Mouse (Mus musculus): ENCODE results near the gene Gm49387. TPM values are rescaled to one million over a fixed set of nuclear protein-coding genes. Genes with fewer than 3 reads are reported as not detected.

Gene Gm49387
- polyA plus RNA-seq, 1 experiment from 2014 or later, result 0.74 TPM

DNA sequence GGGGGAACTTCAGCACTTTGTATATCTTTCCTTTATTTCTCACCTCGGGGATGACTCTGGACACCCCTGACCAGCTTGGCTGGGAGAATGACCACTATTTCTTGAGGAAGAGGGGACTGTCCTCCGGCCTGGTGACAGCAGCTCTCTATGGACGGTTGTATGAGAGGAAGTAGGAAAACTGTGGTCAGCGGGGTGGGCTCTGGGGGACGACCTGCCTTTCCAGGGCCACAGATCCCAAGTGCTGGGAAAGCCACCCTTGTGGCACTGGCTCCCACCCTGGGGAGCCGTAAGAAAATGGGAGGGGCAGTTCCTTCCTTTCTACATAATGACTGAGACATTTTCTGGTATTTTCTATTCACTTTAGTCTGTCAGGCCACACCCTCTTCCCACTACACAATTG lies 27.1 kb upstream of the Gm49387 start:
- Histone ChIP-seq H3K4me1 (peaks cover 31% of the 10 kb centered on the region), H3K4me3 (no peak overlapping the region), H3K36me3 (peaks cover 13% of the 10 kb centered on the region), H3K27me3 (ENCODE audit: insufficient read depth, poor library complexity, severe bottlenecking) (no peaks in the 10 kb centered on the region), H3K27ac (no peak overlapping the region), H3K9me3 (no peaks in the 10 kb centered on the region)
- 69% methylated on average over 6 of the region's 6 CpGs for WGBS
- DNase-seq (ENCODE audit: low spot score), result peak; percentile 63

DNA sequence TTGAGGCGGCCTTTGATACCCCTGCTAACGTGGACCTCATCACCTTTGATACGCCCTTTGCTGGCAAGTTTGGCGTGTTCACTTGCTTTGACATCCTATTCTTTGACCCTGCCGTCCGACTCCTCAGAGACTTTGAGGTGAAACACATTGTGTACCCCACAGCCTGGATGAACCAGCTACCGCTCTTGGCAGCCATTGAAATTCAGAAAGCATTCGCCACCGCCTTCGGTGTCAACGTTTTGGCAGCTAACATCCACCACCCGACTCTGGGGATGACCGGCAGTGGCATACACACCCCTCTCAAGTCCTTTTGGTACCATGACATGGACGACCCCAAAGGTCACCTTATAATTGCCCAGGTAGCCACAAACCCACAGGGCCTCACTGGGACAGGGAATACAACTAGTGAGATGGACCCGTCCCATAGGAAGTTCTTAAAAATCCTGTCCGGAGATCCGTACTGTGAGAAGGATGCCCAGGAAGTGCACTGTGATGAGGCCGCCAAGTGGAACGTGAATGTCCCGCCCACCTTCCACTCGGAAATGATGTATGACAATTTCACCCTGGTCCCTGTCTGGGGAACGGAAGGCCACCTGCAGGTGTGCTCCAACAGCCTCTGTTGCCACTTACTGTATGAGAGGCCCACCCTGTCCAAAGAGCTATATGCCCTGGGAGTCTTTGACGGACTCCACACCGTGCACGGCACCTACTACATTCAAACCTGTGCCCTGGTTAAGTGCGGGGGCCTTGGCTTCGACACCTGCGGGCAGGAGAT lies 26.4 kb upstream of the Gm49387 start:
- DNase-seq (ENCODE audit: low spot score), result peak; percentile 70
- Histone ChIP-seq H3K4me1 (peaks cover 37% of the 10 kb centered on the region), H3K27ac (no peak overlapping the region), H3K9me3 (no peaks in the 10 kb centered on the region), H3K27me3 (ENCODE audit: insufficient read depth, poor library complexity, severe bottlenecking) (no peaks in the 10 kb centered on the region), H3K4me3 (no peak overlapping the region), H3K36me3 (peaks cover 13% of the 10 kb centered on the region)
- 94% methylated on average over 28 of the region's 28 CpGs for whole genome bisulfite sequencing

DNA sequence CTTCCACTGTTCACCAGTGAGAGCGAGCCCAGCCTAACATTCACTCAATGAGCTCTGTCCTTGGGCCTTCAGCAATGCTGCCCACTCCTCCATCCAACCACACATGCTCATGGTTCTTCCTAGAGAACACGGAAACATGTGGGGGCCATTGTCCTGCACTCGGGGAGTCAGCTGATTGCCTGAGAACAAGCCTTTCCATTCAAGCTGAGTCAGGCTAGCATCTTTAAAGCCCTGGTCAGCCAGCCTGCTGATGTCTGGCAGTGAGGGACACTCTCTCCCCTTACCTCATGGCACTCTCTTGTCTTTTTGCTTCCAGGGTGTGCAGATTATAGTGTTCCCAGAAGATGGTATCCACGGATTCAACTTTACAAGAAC lies 24.9 kb upstream of the Gm49387 start:
- Histone ChIP-seq H3K36me3 (peaks cover 13% of the 10 kb centered on the region), H3K4me1 (peaks cover 51% of the 10 kb centered on the region), H3K27ac (0 out of 2 replicates have a peak overlapping the region, but pooled peaks have one; percentile 30), H3K27me3 (ENCODE audit: insufficient read depth, poor library complexity, severe bottlenecking) (no peaks in the 10 kb centered on the region), H3K4me3 (no peak overlapping the region), H3K9me3 (no peaks in the 10 kb centered on the region)
- peak; percentile 35 for DNase-seq (ENCODE audit: low spot score)
- WGBS, result 73% methylated on average over 4 of the region's 4 CpGs

GRCm38 (mm10) chr14:31664903-31665565 lies 24.4 kb upstream of the Gm49387 start:
- no peaks in the 10 kb centered on the region for H3K9me3 ChIP-seq
- H3K27ac ChIP-seq, result 0 out of 2 replicates have a peak overlapping the region, but pooled peaks have one; percentile 30
- H3K27me3 ChIP-seq (ENCODE audit: insufficient read depth, poor library complexity, severe bottlenecking), result no peaks in the 10 kb centered on the region
- peak; percentile 64 for DNase-seq (ENCODE audit: low spot score)
- WGBS, result 71% methylated on average over 12 of the region's 12 CpGs
- no peak overlapping the region for H3K4me3 ChIP-seq
- peaks cover 13% of the 10 kb centered on the region for H3K36me3 ChIP-seq
- H3K4me1 ChIP-seq, result peaks cover 56% of the 10 kb centered on the region

DNA sequence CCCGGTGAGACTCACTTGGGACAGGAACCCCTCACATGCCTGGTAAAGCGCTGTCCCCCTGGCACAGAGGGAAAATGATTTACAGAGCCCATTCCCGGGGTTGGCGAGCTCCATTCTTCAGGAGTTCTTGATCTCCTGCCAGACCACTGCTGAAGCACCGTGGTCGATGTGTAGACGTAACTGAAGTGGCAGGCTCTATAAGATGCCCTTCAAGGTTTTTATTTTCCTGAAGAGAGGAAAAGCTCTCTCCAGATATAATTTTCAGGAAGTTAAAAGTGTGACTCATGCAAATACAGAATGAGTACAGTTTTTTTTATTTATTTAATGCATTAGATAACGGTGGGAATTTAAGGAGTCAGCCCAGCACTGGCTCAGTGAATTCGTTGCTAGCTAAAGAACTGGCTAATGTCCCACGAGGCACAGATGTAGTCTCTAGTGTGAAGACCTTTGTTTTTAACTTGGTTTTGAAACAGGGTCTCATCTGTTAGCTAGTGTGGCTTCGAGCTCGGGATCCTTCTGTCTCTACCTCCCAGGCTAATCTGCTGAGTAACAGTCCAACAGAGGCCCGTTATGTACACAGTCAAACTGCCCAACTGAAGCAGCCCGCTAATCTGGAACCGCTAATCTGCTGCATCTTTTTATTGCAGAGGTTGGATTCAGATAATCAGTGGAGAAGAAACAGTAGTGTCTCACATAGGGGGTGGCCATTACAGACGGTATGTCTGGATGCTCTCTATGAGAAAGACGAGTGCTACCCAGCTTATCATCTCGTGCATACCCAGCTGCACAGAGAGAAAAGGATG lies 23.6 kb upstream of the Gm49387 start:
- DNase-seq (ENCODE audit: low spot score), result peak; percentile 72
- Histone ChIP-seq H3K9me3 (no peaks in the 10 kb centered on the region), H3K27me3 (ENCODE audit: insufficient read depth, poor library complexity, severe bottlenecking) (no peaks in the 10 kb centered on the region), H3K4me1 (peaks cover 58% of the 10 kb centered on the region), H3K27ac (peak overlapping the region; percentile 94), H3K36me3 (peaks cover 13% of the 10 kb centered on the region), H3K4me3 (no peak overlapping the region)
- 74% methylated on average over 18 of the region's 18 CpGs for WGBS

- WGBS, result 86% methylated on average over 13 of the region's 13 CpGs
- Histone ChIP-seq H3K36me3 (peaks cover 13% of the 10 kb centered on the region), H3K4me1 (peaks cover 62% of the 10 kb centered on the region), H3K4me3 (no peak overlapping the region), H3K9me3 (no peaks in the 10 kb centered on the region), H3K27ac (peak overlapping the region; percentile 94), H3K27me3 (ENCODE audit: insufficient read depth, poor library complexity, severe bottlenecking) (no peaks in the 10 kb centered on the region)
- DNase-seq (ENCODE audit: low spot score), result peak; percentile 75
These were observed 22.9 kb upstream of the Gm49387 start for GRCm38 (mm10) chr14:31663376-31664099.

GRCm38 (mm10) chr14:31662555-31663211 lies 22.0 kb upstream of the Gm49387 start:
- H3K4me3 ChIP-seq, result peak overlapping the region; percentile 55

DNA sequence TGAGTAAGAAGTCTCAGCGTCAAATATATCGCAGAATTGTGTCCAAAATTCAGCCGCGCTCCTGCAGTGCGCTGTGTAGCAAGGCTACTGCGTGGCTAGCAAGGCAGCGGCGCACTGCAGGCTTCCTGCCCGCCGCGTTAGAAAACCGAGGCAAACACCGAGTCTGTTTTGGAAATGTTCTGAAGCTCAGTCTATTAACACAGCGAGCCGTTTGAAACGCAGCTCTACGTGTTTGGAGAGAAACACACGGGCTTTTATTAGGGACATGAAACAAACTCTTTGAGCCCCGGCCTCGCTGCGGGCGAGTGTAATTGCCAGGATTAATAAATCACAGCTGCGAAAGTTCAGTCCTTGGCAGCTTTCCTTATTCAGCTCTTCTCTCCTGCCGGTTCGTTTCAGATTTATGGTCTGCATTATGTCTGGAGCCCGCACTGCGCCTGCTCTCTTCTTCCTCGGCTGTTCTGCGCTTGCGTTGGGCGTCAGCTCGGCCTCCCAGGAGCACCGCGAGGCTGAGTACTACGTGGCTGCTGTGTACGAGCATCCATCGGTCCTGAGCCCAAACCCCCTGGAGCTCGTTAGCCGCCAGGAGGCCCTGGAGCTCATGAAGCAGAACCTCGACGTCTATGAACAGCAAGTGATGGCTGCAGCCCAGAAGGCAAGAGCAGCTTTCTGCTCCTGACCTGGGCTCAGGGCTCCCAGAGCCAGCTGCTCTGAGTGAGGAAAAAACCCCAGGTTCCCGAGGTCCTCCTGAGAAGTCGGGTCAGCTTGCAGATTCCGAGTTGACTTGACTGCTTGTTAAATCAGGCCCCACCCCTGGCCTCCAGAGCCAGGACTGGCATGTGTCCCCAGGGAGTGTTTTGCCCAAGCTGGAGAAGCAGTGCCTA lies 21.2 kb upstream of the Gm49387 start:
- peak; percentile 91 for DNase-seq (ENCODE audit: low spot score)
- peaks cover 77% of the 10 kb centered on the region for H3K4me1 ChIP-seq

More at GRCm38 (mm10) chr14:31662555-31663211, 22.0 kb upstream of the Gm49387 start:
- Histone ChIP-seq H3K27ac (peak overlapping the region; percentile 94), H3K27me3 (ENCODE audit: insufficient read depth, poor library complexity, severe bottlenecking) (no peaks in the 10 kb centered on the region), H3K4me1 (peaks cover 69% of the 10 kb centered on the region), H3K9me3 (no peaks in the 10 kb centered on the region), H3K36me3 (peaks cover 12% of the 10 kb centered on the region)
- 19% methylated on average over 9 of the region's 9 CpGs for WGBS
- peak; percentile 77 for DNase-seq (ENCODE audit: low spot score)

GRCm38 (mm10) chr14:31660312-31661093 lies 19.8 kb upstream of the Gm49387 start:
- DNase-seq (ENCODE audit: low spot score), result no peak
- peak overlapping the region; percentile 94 for H3K27ac ChIP-seq
- 69% methylated on average over 7 of the region's 7 CpGs for WGBS

More for the DNA sequence above, 21.2 kb upstream of the Gm49387 start:
- Histone ChIP-seq H3K27ac (peak overlapping the region; percentile 94), H3K36me3 (peaks cover 4% of the 10 kb centered on the region), H3K4me3 (peak overlapping the region; percentile 55), H3K9me3 (no peaks in the 10 kb centered on the region), H3K27me3 (ENCODE audit: insufficient read depth, poor library complexity, severe bottlenecking) (no peaks in the 10 kb centered on the region)
- WGBS, result 8% methylated on average over 44 of the region's 44 CpGs

DNA sequence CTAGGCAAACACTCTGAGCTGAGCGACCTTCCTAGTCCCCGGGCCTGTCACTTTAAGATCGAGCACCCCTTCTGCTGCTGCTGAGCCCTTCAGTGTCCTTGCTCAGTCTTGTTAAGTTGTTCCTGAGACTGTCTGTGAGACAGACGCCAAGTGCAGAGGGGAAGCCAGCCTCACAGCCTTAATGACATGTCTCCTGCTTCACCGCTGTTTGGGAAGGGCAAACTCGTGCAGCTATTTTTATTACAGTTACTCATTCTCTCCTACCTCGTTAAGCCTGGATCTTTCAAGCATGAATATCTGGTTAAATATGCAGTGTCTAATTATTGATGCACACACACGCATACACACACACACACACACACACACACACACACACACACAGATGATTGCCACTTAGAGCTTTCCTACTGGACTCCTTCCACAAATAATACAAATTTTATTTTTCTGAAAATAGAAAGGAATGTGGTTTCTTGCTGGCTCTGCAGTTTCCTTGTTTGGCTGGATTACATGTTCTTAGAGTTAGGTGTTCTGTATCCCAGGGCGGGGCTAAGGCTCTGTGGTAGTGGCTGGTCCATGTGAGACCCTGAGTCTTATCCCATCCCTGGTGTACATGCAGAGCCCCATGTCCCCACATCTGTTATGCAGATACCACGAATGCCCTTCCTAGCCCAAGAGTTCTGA lies 19.0 kb upstream of the Gm49387 start:
- peaks cover 69% of the 10 kb centered on the region for H3K4me1 ChIP-seq
- no peak for DNase-seq (ENCODE audit: low spot score)
- WGBS, result 49% methylated on average over 10 of the region's 10 CpGs

More at GRCm38 (mm10) chr14:31660312-31661093, 19.8 kb upstream of the Gm49387 start:
- Histone ChIP-seq H3K9me3 (no peaks in the 10 kb centered on the region), H3K36me3 (no peaks in the 10 kb centered on the region), H3K4me3 (no peak overlapping the region), H3K4me1 (peaks cover 77% of the 10 kb centered on the region), H3K27me3 (ENCODE audit: insufficient read depth, poor library complexity, severe bottlenecking) (no peaks in the 10 kb centered on the region)

More for the DNA sequence above, 19.0 kb upstream of the Gm49387 start:
- Histone ChIP-seq H3K27me3 (ENCODE audit: insufficient read depth, poor library complexity, severe bottlenecking) (no peaks in the 10 kb centered on the region), H3K4me3 (no peak overlapping the region), H3K36me3 (no peaks in the 10 kb centered on the region), H3K27ac (peak overlapping the region; percentile 94), H3K9me3 (no peaks in the 10 kb centered on the region)
